Mouse (Mus musculus) C2C12 (cell line): Measurements from ENCODE around the gene Naa25.

ENCODE experiments used
- CTCF ChIP-seq: IDR thresholded peaks from one replicate; pipeline ENCODE4 v1.5.1; 2011; ENCODE audit not compliant: control insufficient read depth, insufficient read depth, insufficient read length
- FOSL1 ChIP-seq: IDR thresholded peaks from one replicate; pipeline ENCODE4 v1.8.0; 2011; ENCODE audit warnings: mild to moderate bottlenecking, low read length; ENCODE audit not compliant: poor library complexity, insufficient read depth, severe bottlenecking
- MYOG ChIP-seq: IDR thresholded peaks from one replicate; pipeline ENCODE4 v1.6.1; 2011; ENCODE audit not compliant: control insufficient read depth, insufficient read length; ENCODE audit errors: extremely low read depth
- USF1 ChIP-seq: IDR thresholded peaks from one replicate; pipeline ENCODE4 v1.6.1; 2011; ENCODE audit warnings: low read depth, mild to moderate bottlenecking, control low read depth, moderate library complexity

GRCm38 (mm10) chr5:121359229-121359628 is 38.5 kb upstream of the Naa25 start:
- TF ChIP-seq CTCF (no peak), MYOG (no peak), USF1 (no peak), FOSL1 (no peak)
